Mouse (Mus musculus) bone marrow macrophage, adult 2 months (primary cell): Measurements from ENCODE around the gene Mprip.

Experiments used
- CTCF ChIP-seq: IDR thresholded peaks from 2 replicates; pipeline ENCODE4 v1.5.1; 2012; ENCODE audit warnings: low read depth, mild to moderate bottlenecking, low read length, moderate library complexity
- POLR2A ChIP-seq: IDR thresholded peaks from 2 replicates; pipeline ENCODE4 v1.6.1; 2012; ENCODE audit warnings: mild to moderate bottlenecking, low read depth, low read length, borderline replicate concordance

DNA sequence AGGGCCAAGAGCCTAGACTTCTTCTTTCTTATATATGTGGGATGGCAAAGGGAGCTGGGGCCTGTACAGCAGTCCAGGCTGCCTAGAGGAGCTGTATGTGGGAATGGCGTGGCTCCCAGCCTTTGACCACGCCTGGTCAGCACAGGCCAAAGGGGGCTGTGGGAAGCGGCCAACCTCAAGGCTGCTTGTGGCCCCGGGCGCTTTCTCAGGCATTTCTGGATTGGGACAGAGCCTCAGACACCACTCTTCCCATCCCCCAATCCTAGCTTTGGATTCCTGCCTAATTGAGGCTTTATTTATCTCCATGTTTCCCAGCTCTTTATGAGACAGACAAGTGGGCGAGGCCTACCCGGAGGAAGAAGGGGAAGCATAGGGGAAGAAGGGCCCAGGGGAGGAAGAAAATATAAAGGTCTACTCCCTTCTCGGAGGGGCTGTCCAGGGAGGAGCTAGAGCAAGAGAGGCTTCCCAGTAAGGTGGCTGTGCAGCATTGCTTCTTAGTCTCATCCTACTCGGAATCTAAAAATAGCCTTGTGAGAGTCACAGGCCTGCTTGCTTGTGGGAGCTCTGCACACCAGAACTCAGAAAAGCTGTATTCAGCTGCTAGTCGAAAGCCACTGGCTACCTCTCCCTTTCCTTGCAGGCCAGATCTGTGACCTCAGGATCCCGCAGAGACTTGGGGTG lies 47.0 kb downstream of the Mprip start:
- TF ChIP-seq CTCF, result no peak
- TF ChIP-seq POLR2A, result no peak
